In genomic region chr2:121368831-121369230, GRCm38 (mm10) we compare ENCODE assay signal across 20 mouse cellular contexts. TPM values are rescaled to one million over a fixed set of nuclear protein-coding genes. Genes with fewer than 3 reads are reported as not detected.
DNase-seq lines count a peak whose midpoint lies in the region; ATAC-seq and TF ChIP-seq lines count a peak whose summit lies in the region.
"Had no signal": no experiment of that assay in that cellular context is flagged by ENCODE, and none has a peak within 500 bp of the region (broad histone marks: within the 10 kb centered on the region; RNA-seq: fewer than 3 reads in every experiment).

No protein-coding gene starts in this region.

- ATAC-seq in hindbrain, postnatal 0 days = peak; percentile 43; the same call in 1 of the 2 replicates
- no peak; the same call in 1 of the 2 replicates for ATAC-seq in hindbrain, embryonic 16.5 days
- no peak for ATAC-seq in midbrain, postnatal 0 days (ENCODE audit: low FRiP score)
- ATAC-seq in midbrain, embryonic 11.5 days (ENCODE audit: low FRiP score) = no peak
- ATAC-seq in intestine, postnatal 0 days = no peak
- ATAC-seq: inflammation-experienced regulatory T-cells, adult 6 months; liver, embryonic 12.5 days had no signal

- no peaks in the 10 kb centered on the region for H3K9me3 ChIP-seq in hindbrain, postnatal 0 days (ENCODE audit: low read length)
- H3K9me3 ChIP-seq in hindbrain, embryonic 16.5 days (ENCODE audit: control insufficient read depth, low read length) = no peaks in the 10 kb centered on the region
- H3K9me3 ChIP-seq in midbrain, postnatal 0 days (ENCODE audit: low read length) = no peaks in the 10 kb centered on the region
- H3K9me3 ChIP-seq in midbrain, embryonic 11.5 days (ENCODE audit: control insufficient read depth, low read length) = no peaks in the 10 kb centered on the region
- H3K9me3 ChIP-seq in intestine, postnatal 0 days (ENCODE audit: control insufficient read depth) = no peaks in the 10 kb centered on the region
- H3K9me3 ChIP-seq: kidney, embryonic 15.5 days; liver, embryonic 12.5 days; lung, embryonic 15.5 days; midbrain, embryonic 10.5 days had no signal

- no peak overlapping the region for H3K4me2 ChIP-seq in hindbrain, postnatal 0 days (ENCODE audit: low read depth, low read length)
- no peak overlapping the region for H3K4me2 ChIP-seq in hindbrain, embryonic 16.5 days (ENCODE audit: low read length)
- no peak overlapping the region for H3K4me2 ChIP-seq in midbrain, postnatal 0 days (ENCODE audit: low read depth, low read length, poor library complexity, severe bottlenecking)
- no peak overlapping the region for H3K4me2 ChIP-seq in midbrain, embryonic 11.5 days
- no peak overlapping the region for H3K4me2 ChIP-seq in intestine, postnatal 0 days (replicated peaks; ENCODE audit: low read depth)
- H3K4me2 ChIP-seq: heart, embryonic 11.5 days; kidney, embryonic 15.5 days; liver, embryonic 12.5 days; lung, embryonic 15.5 days had no signal

- H3K27ac ChIP-seq in hindbrain, postnatal 0 days = no peak overlapping the region
- no peak overlapping the region for H3K27ac ChIP-seq in hindbrain, embryonic 16.5 days (ENCODE audit: low read depth, low read length)
- no peak overlapping the region for H3K27ac ChIP-seq in midbrain, postnatal 0 days (ENCODE audit: low read depth, low read length)
- no peak overlapping the region for H3K27ac ChIP-seq in midbrain, embryonic 11.5 days (ENCODE audit: low read depth, low read length)
- H3K27ac ChIP-seq in intestine, postnatal 0 days (ENCODE audit: low read depth, low read length) = no peak overlapping the region
- H3K27ac ChIP-seq: kidney, embryonic 15.5 days; liver, embryonic 12.5 days; lung, embryonic 15.5 days; midbrain, embryonic 10.5 days had no signal

- no peak overlapping the region for H3K9ac ChIP-seq in hindbrain, postnatal 0 days (replicated peaks; ENCODE audit: low read length)
- no peak overlapping the region for H3K9ac ChIP-seq in hindbrain, embryonic 16.5 days (ENCODE audit: low read depth, low read length)
- no peak overlapping the region for H3K9ac ChIP-seq in midbrain, postnatal 0 days (replicated peaks; ENCODE audit: low read length, poor library complexity, severe bottlenecking)
- no peak overlapping the region for H3K9ac ChIP-seq in midbrain, embryonic 11.5 days (ENCODE audit: low read length)
- H3K9ac ChIP-seq in intestine, postnatal 0 days (ENCODE audit: low read depth, low read length) = no peak overlapping the region
- H3K9ac ChIP-seq: kidney, embryonic 15.5 days; liver, embryonic 12.5 days; lung, embryonic 15.5 days had no signal

- no peak for TF ChIP-seq CTCF in hindbrain, postnatal 0 days (IDR thresholded peaks at IDR 0.05; ENCODE audit: low read depth)
- TF ChIP-seq CTCF in midbrain, postnatal 0 days (IDR thresholded peaks at IDR 0.05) = no peak
- no peak for TF ChIP-seq CTCF in brain, embryonic 14.5 days (IDR thresholded peaks at IDR 0.05; ENCODE audit: borderline replicate concordance, extremely low read depth, insufficient read depth, insufficient read length)
- TF ChIP-seq CTCF in intestine, postnatal 0 days (IDR thresholded peaks at IDR 0.05; ENCODE audit: low read depth) = no peak

- peak; percentile 53 for DNase-seq in hindbrain, postnatal 0 days (ENCODE audit: low spot score)
- DNase-seq in midbrain, postnatal 0 days (ENCODE audit: low spot score) = peak; percentile 54
- no peak for DNase-seq in midbrain, embryonic 11.5 days (ENCODE audit: low spot score, missing footprints)
- DNase-seq in brain, embryonic 14.5 days (ENCODE audit: low read depth) = peak; percentile 60
- DNase-seq in fat pad, adult 2 months (ENCODE audit: extremely low read depth, low read depth, low spot score) = peak; percentile 36
- no peak for DNase-seq in embryo, embryonic 10.5 days (ENCODE audit: low spot score)
- DNase-seq: adrenal gland, postnatal 10 days; gastrocnemius, postnatal 36 days had no signal

- H3K36me3 ChIP-seq in hindbrain, postnatal 0 days (ENCODE audit: insufficient read depth, low read length) = no peaks in the 10 kb centered on the region
- H3K36me3 ChIP-seq in hindbrain, embryonic 16.5 days (ENCODE audit: control insufficient read depth, insufficient read depth, low read length) = 0 out of 2 replicates have a peak, but pooled peaks cover 3% of the 10 kb centered on the region
- peaks cover 3% of the 10 kb centered on the region; the same call in 1 of the 2 replicates for H3K36me3 ChIP-seq in midbrain, postnatal 0 days (ENCODE audit: insufficient read depth, low read length)
- no peaks in the 10 kb centered on the region for H3K36me3 ChIP-seq in midbrain, embryonic 11.5 days (ENCODE audit: control insufficient read depth, insufficient read depth, low read length)
- 0 out of 2 replicates have a peak, but pooled peaks cover 7% of the 10 kb centered on the region for H3K36me3 ChIP-seq in intestine, postnatal 0 days (ENCODE audit: control insufficient read depth, insufficient read depth)
- H3K36me3 ChIP-seq: kidney, embryonic 15.5 days; liver, embryonic 12.5 days; lung, embryonic 15.5 days; midbrain, embryonic 10.5 days had no signal

- H3K4me3 ChIP-seq in hindbrain, postnatal 0 days (ENCODE audit: low read length) = no peak overlapping the region
- H3K4me3 ChIP-seq in hindbrain, embryonic 16.5 days (ENCODE audit: low read length) = no peak overlapping the region
- no peak overlapping the region for H3K4me3 ChIP-seq in midbrain, postnatal 0 days (ENCODE audit: low read depth, low read length)
- H3K4me3 ChIP-seq in midbrain, embryonic 11.5 days (ENCODE audit: low read depth, low read length) = no peak overlapping the region
- no peak overlapping the region for H3K4me3 ChIP-seq in intestine, postnatal 0 days (ENCODE audit: low read depth, low read length)
- H3K4me3 ChIP-seq: erythroblast, embryonic 14.5 days; kidney, embryonic 15.5 days; liver, embryonic 12.5 days; lung, embryonic 15.5 days; midbrain, embryonic 10.5 days had no signal

- TF ChIP-seq POLR2A in brain, embryonic 14.5 days (IDR thresholded peaks at IDR 0.05; ENCODE audit: borderline replicate concordance, extremely low read depth, insufficient read depth, insufficient read length, poor library complexity, severe bottlenecking) = no peak

- H3K27me3 ChIP-seq in hindbrain, postnatal 0 days (ENCODE audit: insufficient read depth, low read length) = no peaks in the 10 kb centered on the region
- no peaks in the 10 kb centered on the region for H3K27me3 ChIP-seq in hindbrain, embryonic 16.5 days (replicated peaks; ENCODE audit: control insufficient read depth, insufficient read depth, low read length)
- H3K27me3 ChIP-seq in midbrain, postnatal 0 days (ENCODE audit: insufficient read depth, low read length) = no peaks in the 10 kb centered on the region
- no peaks in the 10 kb centered on the region for H3K27me3 ChIP-seq in midbrain, embryonic 11.5 days (ENCODE audit: control insufficient read depth, insufficient read depth, low read length)
- no peaks in the 10 kb centered on the region for H3K27me3 ChIP-seq in intestine, postnatal 0 days (replicated peaks; ENCODE audit: control insufficient read depth, insufficient read depth, low read length)
- H3K27me3 ChIP-seq: kidney, embryonic 15.5 days; lung, embryonic 15.5 days had no signal

- WGBS in hindbrain, postnatal 0 days = 44% methylated on average over 2 of the region's 2 CpGs
- 61% methylated on average over 2 of the region's 2 CpGs for WGBS in hindbrain, embryonic 16.5 days
- 79% methylated on average over 2 of the region's 2 CpGs for WGBS in midbrain, postnatal 0 days
- 92% methylated on average over 2 of the region's 2 CpGs for WGBS in midbrain, embryonic 11.5 days
- WGBS in intestine, postnatal 0 days = 70% methylated on average over 2 of the region's 2 CpGs

- no peaks in the 10 kb centered on the region for H3K4me1 ChIP-seq in hindbrain, postnatal 0 days (ENCODE audit: insufficient read depth, low read length)
- H3K4me1 ChIP-seq in hindbrain, embryonic 16.5 days (ENCODE audit: control insufficient read depth, insufficient read depth, low read depth, low read length) = no peaks in the 10 kb centered on the region
- no peaks in the 10 kb centered on the region for H3K4me1 ChIP-seq in midbrain, postnatal 0 days (ENCODE audit: insufficient read depth, low read length)
- H3K4me1 ChIP-seq in midbrain, embryonic 11.5 days (ENCODE audit: control insufficient read depth, insufficient read depth, low read length) = no peaks in the 10 kb centered on the region
- H3K4me1 ChIP-seq in intestine, postnatal 0 days (replicated peaks; ENCODE audit: control insufficient read depth, insufficient read depth, low read length) = no peaks in the 10 kb centered on the region
- H3K4me1 ChIP-seq: kidney, embryonic 15.5 days; liver, embryonic 12.5 days; midbrain, embryonic 10.5 days had no signal

RNA-seq across cellular contexts. Expression of gene Ckmt1, which starts 11.3 kb away (rescaled TPM):
- total RNA-seq in hindbrain, postnatal 0 days (2014; rRNA removed) = 139 and 161 TPM in 2 replicates
- 167 and 168 TPM in 2 replicates for polyA plus RNA-seq in hindbrain, postnatal 0 days (2015; fragmentation: Nextera tagmentation; extraction: Ambion mirVana)
- polyA plus RNA-seq in hindbrain, embryonic 16.5 days (2015; fragmentation: Nextera tagmentation; extraction: Ambion mirVana) = 137 and 165 TPM in 2 replicates
- total RNA-seq in midbrain, postnatal 0 days (2014; rRNA removed) = 105 and 147 TPM in 2 replicates
- 120 and 144 TPM in 2 replicates for polyA plus RNA-seq in midbrain, postnatal 0 days (2015; fragmentation: Nextera tagmentation; extraction: Ambion mirVana)
- 3.8 and 4.1 TPM in 2 replicates for polyA plus RNA-seq in midbrain, embryonic 11.5 days (2014; fragmentation: Nextera tagmentation; extraction: Ambion mirVana)
- 39.0 and 49.9 TPM in 2 replicates for polyA plus RNA-seq in brain, embryonic 14.5 days (2012; rRNA removed)
- polyA plus RNA-seq in intestine, postnatal 0 days (2015; fragmentation: Nextera tagmentation; extraction: Ambion mirVana) = 1,214 and 1,240 TPM in 2 replicates
- total RNA-seq: gastrocnemius, postnatal 36 days had no signal
- polyA plus RNA-seq: erythroblast, embryonic 14.5 days; liver, embryonic 12.5 days had no signal

RNA-seq across cellular contexts. Expression of gene Ppip5k1, which starts 13.6 kb away (rescaled TPM):
- total RNA-seq in hindbrain, postnatal 0 days (2014; rRNA removed) = 12.8 and 13.5 TPM in 2 replicates
- polyA plus RNA-seq in hindbrain, postnatal 0 days (2015; fragmentation: Nextera tagmentation; extraction: Ambion mirVana) = 16.6 and 17.8 TPM in 2 replicates
- 22.6 and 23.2 TPM in 2 replicates for polyA plus RNA-seq in hindbrain, embryonic 16.5 days (2015; fragmentation: Nextera tagmentation; extraction: Ambion mirVana)
- total RNA-seq in midbrain, postnatal 0 days (2014; rRNA removed) = 16.9 and 22.1 TPM in 2 replicates
- 18.5 and 20.0 TPM in 2 replicates for polyA plus RNA-seq in midbrain, postnatal 0 days (2015; fragmentation: Nextera tagmentation; extraction: Ambion mirVana)
- polyA plus RNA-seq in midbrain, embryonic 11.5 days (2014; fragmentation: Nextera tagmentation; extraction: Ambion mirVana) = 10.3 and 11.2 TPM in 2 replicates
- 22.1 and 25.8 TPM in 2 replicates for polyA plus RNA-seq in brain, embryonic 14.5 days (2012; rRNA removed)
- polyA plus RNA-seq in intestine, postnatal 0 days (2015; fragmentation: Nextera tagmentation; extraction: Ambion mirVana) = 19.2 and 25.0 TPM in 2 replicates

RNA-seq across cellular contexts. Expression of gene Strc, which starts 18.1 kb away (rescaled TPM):
- 0.07 TPM in 1 of 2 replicates, not detected in the other for total RNA-seq in hindbrain, postnatal 0 days (2014; rRNA removed)
- 0.03 TPM in 1 of 2 replicates, not detected in the other for polyA plus RNA-seq in hindbrain, postnatal 0 days (2015; fragmentation: Nextera tagmentation; extraction: Ambion mirVana)
- 0.03 and 0.04 TPM in 2 replicates for polyA plus RNA-seq in hindbrain, embryonic 16.5 days (2015; fragmentation: Nextera tagmentation; extraction: Ambion mirVana)
- not detected in 2 replicates for total RNA-seq in midbrain, postnatal 0 days (2014; rRNA removed)
- 0.02 TPM in 1 of 2 replicates, not detected in the other for polyA plus RNA-seq in midbrain, postnatal 0 days (2015; fragmentation: Nextera tagmentation; extraction: Ambion mirVana)
- not detected in 2 replicates for polyA plus RNA-seq in midbrain, embryonic 11.5 days (2014; fragmentation: Nextera tagmentation; extraction: Ambion mirVana)
- polyA plus RNA-seq in brain, embryonic 14.5 days (2012; rRNA removed) = 0.04 TPM in 1 of 2 replicates, not detected in the other
- 0.01 and 0.05 TPM in 2 replicates for polyA plus RNA-seq in intestine, postnatal 0 days (2015; fragmentation: Nextera tagmentation; extraction: Ambion mirVana)
- total RNA-seq: adrenal gland, postnatal 10 days; heart, postnatal 25 days had no signal
- polyA plus RNA-seq: C2C12; erythroblast, embryonic 14.5 days; kidney, embryonic 15.5 days; liver, embryonic 12.5 days; lung, embryonic 15.5 days; midbrain, embryonic 10.5 days; stomach, embryonic 14.5 days had no signal

RNA-seq across cellular contexts. Expression of gene Pdia3, which starts 44.7 kb away (rescaled TPM):
- total RNA-seq in hindbrain, postnatal 0 days (2014; rRNA removed) = 47.4 and 56.8 TPM in 2 replicates
- polyA plus RNA-seq in hindbrain, postnatal 0 days (2015; fragmentation: Nextera tagmentation; extraction: Ambion mirVana) = 291 and 296 TPM in 2 replicates
- polyA plus RNA-seq in hindbrain, embryonic 16.5 days (2015; fragmentation: Nextera tagmentation; extraction: Ambion mirVana) = 379 and 403 TPM in 2 replicates
- 61.9 and 77.1 TPM in 2 replicates for total RNA-seq in midbrain, postnatal 0 days (2014; rRNA removed)
- 269 and 301 TPM in 2 replicates for polyA plus RNA-seq in midbrain, postnatal 0 days (2015; fragmentation: Nextera tagmentation; extraction: Ambion mirVana)
- 505 and 510 TPM in 2 replicates for polyA plus RNA-seq in midbrain, embryonic 11.5 days (2014; fragmentation: Nextera tagmentation; extraction: Ambion mirVana)
- 168 and 174 TPM in 2 replicates for polyA plus RNA-seq in brain, embryonic 14.5 days (2012; rRNA removed)
- 325 and 353 TPM in 2 replicates for polyA plus RNA-seq in intestine, postnatal 0 days (2015; fragmentation: Nextera tagmentation; extraction: Ambion mirVana)

RNA-seq across cellular contexts. Expression of gene Catsper2, which starts 44.8 kb away (rescaled TPM):
- total RNA-seq in hindbrain, postnatal 0 days (2014; rRNA removed) = 2.1 and 3.3 TPM in 2 replicates
- 4.3 and 4.9 TPM in 2 replicates for polyA plus RNA-seq in hindbrain, postnatal 0 days (2015; fragmentation: Nextera tagmentation; extraction: Ambion mirVana)
- polyA plus RNA-seq in hindbrain, embryonic 16.5 days (2015; fragmentation: Nextera tagmentation; extraction: Ambion mirVana) = 3.5 and 3.6 TPM in 2 replicates
- total RNA-seq in midbrain, postnatal 0 days (2014; rRNA removed) = 2.7 and 3.8 TPM in 2 replicates
- polyA plus RNA-seq in midbrain, postnatal 0 days (2015; fragmentation: Nextera tagmentation; extraction: Ambion mirVana) = 2.6 and 3.0 TPM in 2 replicates
- 1.6 and 2.0 TPM in 2 replicates for polyA plus RNA-seq in midbrain, embryonic 11.5 days (2014; fragmentation: Nextera tagmentation; extraction: Ambion mirVana)
- polyA plus RNA-seq in brain, embryonic 14.5 days (2012; rRNA removed) = 6.6 and 6.8 TPM in 2 replicates
- 1.3 and 1.6 TPM in 2 replicates for polyA plus RNA-seq in intestine, postnatal 0 days (2015; fragmentation: Nextera tagmentation; extraction: Ambion mirVana)
- polyA plus RNA-seq: erythroblast, embryonic 14.5 days had no signal

Comparison
In these comparisons a context has a peak if more than half of its experiments do, and no peak if none do; other contexts are left out.
1. DNase-seq: peak in hindbrain, postnatal 0 days (single experiment), midbrain, postnatal 0 days (single experiment), brain, embryonic 14.5 days (single experiment) and fat pad, adult 2 months (single experiment); none in midbrain, embryonic 11.5 days (single experiment) and embryo, embryonic 10.5 days (single experiment).